Mouse (Mus musculus) frontal cortex, adult 2 months (tissue): Measurements from ENCODE around the gene Cabp4. TPM values are rescaled to one million over a fixed set of nuclear protein-coding genes. Genes with fewer than 3 reads are reported as not detected.
A peak's percentile ranks its signal among the peaks of the same experiment; 100 is the strongest.

Experiments used
- DNase-seq, 2 experiments: peaks; one replicate each; pipeline ENCODE4 v3.0.0; 2022; ENCODE audit warnings: low spot score in 1 of 2; ENCODE audit errors: extremely low spot score in 1 of 2
- polyA plus RNA-seq: library from polyadenylated mRNA; depleted of rRNA; stranded (reverse); fragments of >200 nt; gene quantifications from 2 replicates; pipeline ENCODE4 v1.2.3, GENCODE M21; 2012

Gene Cabp4
- polyA plus RNA-seq, 1 experiment = 0.12 TPM

GRCm38 (mm10) chr19:4106654-4107053 is 37.2 kb downstream of the Cabp4 start:
- no peak for DNase-seq

- no peak for DNase-seq
Observed at GRCm38 (mm10) chr19:4104675-4105194, 39.1 kb downstream of the Cabp4 start.

- no peak for DNase-seq
Observed at GRCm38 (mm10) chr19:4103792-4104191, 40.0 kb downstream of the Cabp4 start.

DNA sequence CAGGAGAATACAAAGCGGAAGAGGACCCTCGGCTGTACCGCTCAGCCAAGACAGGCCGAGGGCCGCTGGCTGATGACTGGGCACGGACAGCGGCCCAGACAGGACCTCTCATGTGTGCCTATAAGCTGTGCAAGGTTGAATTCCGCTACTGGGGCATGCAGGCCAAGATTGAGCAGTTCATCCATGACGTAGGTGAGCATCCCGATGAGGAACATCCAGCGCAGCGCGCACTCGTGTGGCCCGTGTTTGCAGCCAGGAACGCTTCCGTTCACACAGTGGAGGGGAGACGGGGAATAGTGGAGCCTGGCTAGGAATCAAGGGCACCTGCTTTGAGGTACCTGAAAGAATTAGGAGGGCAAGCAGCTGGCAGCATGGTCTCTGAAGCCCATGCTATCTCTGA is 40.5 kb downstream of the Cabp4 start:
- no peak for DNase-seq

DNA sequence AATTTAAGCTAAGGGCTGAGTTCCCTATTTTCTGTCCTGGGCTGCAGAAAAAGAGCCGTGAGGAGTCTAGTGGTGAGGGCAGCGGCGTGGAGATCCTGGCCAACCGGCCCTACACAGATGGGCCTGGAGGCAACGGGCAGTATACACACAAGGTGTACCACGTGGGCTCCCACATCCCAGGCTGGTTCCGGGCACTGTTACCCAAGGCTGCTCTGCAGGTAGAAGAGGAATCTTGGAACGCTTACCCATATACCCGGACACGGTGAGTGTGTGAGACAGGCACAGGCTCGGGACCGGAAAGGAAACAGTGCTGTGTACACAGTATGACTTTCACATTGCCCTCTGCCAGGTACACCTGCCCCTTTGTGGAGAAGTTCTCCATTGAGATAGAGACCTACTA is 41.2 kb downstream of the Cabp4 start:
- DNase-seq = no peak

DNA sequence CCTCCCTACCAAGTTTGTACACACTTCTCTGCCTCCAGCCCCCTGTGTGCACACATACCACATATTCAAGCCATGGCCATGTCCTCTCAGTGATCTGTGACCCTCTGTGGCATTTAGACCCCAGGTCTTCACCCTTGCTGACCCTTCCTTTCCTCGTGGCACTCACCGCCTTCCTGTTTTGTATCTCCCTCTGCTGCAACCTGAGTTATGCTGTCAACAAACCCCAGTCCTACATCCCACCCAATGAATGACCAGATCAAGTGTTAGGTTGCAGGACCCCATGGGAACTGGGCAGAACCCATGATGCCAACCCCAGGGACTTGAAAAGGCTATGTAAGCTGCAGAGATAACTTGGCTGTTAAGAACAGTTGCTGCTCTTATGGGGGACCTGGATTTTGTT is 41.8 kb downstream of the Cabp4 start:
- DNase-seq = no peak

GRCm38 (mm10) chr19:4101466-4101865 is 42.4 kb downstream of the Cabp4 start:
- no peak for DNase-seq

- DNase-seq = peak in 1 of 2 experiments; percentile 74
Observed at GRCm38 (mm10) chr19:4100718-4101261, 43.0 kb downstream of the Cabp4 start.

- peak in 1 of 2 experiments; percentile 61 for DNase-seq
Observed at GRCm38 (mm10) chr19:4099837-4100717, 43.8 kb downstream of the Cabp4 start, which contains the start of gene Pitpnm1. TSS of gene Pitpnm1 (plus strand) at chr19:4099998.

- DNase-seq = peak; percentile 82 to 94
Observed at GRCm38 (mm10) chr19:4099056-4099455, 44.8 kb downstream of the Cabp4 start.

- DNase-seq = no peak
Observed at GRCm38 (mm10) chr19:4098426-4098825, 45.4 kb downstream of the Cabp4 start.

DNA sequence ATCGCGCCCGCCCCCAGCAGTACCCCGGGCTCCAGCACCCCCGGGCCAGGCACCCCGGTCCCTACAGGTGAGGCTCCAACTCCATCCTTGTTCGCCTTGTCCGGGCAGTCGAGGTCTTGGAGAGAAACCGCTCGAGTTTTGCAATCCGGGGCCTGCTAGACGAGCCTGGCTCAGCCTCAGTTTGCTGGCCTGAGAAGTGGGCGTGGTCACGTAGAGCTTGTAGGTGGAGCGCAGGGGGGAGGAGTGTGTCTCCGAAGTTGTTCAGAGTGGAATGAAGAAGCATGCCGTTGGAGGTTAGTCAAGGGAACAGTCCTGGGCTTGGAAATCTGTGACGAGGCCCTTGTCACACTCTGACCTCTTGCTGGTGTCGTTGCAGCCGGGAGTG is 46.4 kb downstream of the Cabp4 start:
- peak; percentile 69 to 75 for DNase-seq

DNA sequence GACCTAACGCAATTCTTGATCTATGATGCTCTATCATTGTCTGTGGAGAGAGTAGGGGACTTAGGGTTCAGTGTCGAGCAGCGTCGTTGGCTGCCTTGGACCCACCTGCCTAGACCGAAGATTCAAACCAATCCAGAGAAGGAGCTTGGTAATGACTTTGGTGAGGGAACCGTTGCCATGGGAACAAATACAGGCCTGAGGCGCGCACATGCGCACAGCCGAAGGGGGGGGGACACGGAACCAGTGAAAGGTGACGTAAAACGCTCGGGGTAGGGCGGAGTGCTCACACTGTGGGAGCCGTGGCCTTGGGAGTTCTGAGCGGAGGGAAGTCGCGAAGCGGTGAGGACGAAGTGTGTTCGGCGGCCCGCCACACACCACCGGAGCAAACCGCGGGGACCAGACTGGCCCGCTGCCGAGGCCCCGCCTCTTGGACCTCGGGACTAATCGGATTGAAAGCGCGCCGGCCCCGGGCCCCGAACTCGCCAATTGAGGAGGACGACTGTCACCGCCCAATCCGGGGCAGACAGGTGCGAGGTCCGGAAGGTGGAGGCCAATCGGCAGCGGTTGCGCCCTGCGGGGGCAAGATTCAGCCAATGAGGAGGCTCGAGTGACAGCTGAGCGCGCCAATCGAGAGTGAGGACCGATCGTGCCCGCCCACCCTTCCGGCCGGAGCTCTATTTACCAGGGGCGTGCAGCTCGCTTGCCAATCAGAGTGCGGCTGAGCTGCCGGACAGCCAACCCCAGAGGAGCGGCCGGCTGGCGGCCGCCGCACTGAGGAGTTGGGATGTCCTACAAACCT is 47.0 kb downstream of the Cabp4 start, which contains the start of gene Cdk2ap2:
Gene Cdk2ap2, plus strand, starts transcription at position 541 of the 799 bp plus-strand sequence.
- DNase-seq = peak; percentile 99 to 100

DNA sequence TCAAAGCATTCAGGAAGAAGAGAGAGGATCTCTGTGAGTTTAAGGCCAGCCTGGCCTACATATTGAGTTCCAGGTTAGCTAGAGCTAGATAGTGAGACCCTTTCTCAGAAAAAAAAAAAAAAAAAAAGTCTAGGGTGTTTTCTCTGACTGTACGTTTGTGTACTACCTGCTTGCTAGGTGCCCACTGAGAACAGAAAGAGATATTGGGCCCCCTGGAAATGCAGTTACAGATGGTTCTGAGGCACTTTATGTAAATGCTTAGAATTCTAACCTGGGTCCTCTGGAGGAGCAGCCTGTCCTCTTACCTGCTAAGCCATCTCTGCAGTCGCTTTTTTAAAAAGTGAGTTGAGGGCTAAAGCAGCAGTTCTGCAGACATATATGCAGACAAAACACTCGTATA is 48.0 kb downstream of the Cabp4 start:
- DNase-seq = no peak

DNA sequence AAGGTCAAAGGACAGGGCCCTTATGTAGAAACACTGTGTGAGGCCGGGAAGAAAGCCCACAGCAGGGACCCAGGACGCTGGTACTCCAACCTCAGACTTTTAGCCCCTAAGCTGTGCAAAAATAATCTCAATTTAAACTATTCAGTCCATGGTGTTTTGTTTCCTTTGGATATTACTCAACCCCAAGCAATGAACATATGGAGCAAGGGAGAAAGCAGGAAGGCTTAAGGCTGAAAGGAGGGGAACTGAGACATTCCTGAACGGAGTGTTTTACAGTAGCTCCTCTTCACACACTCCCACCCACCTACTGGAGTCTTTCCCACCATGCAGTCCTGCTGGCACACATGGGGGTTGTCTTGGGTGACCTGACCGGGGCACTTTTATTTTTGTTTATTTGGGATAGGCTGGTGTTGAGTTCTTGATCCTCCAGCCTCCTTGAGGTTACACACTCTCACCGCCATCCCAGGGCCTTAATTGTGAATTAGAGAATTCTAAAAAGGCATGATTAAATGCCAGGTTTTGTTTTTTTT is 49.0 kb downstream of the Cabp4 start:
- DNase-seq = no peak

GRCm38 (mm10) chr19:4094348-4094747 is 49.5 kb downstream of the Cabp4 start:
- DNase-seq = no peak

- DNase-seq = no peak
Observed at GRCm38 (mm10) chr19:4093772-4094171, 50.1 kb downstream of the Cabp4 start.

- no peak for DNase-seq
Observed at GRCm38 (mm10) chr19:4092750-4093149, 51.1 kb downstream of the Cabp4 start.

- no peak for DNase-seq
Observed at GRCm38 (mm10) chr19:4091383-4091782, 52.5 kb downstream of the Cabp4 start.

GRCm38 (mm10) chr19:4090446-4090845 is 53.4 kb downstream of the Cabp4 start:
- no peak for DNase-seq

DNA sequence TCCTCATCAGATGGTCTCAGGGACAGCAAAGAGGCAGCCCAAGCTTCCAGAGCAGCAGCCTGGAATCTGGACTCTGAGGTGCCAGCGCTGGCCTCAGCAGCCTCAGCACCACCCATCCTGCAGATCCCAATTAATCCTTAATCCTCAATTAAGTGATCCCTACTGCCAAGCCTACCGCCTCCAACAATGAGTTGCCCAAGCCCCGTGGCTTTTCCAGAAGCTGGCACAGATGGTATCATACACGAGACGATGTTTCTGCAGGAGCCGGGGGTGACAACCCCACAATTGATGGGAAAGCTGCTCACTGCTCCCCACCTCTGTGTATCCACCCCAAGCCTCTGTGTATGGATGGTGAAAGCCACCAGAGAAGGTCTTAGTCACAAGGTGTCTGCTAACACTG is 54.7 kb downstream of the Cabp4 start:
- DNase-seq = no peak
